Mouse (Mus musculus) kidney, embryonic 15.5 days (tissue): Measurements from ENCODE around the gene Prrc2b. TPM values are rescaled to one million over a fixed set of nuclear protein-coding genes. Genes with fewer than 3 reads are reported as not detected.

Experiments used
- ATAC-seq: fragments of 200-750 bp; cut with Nextera tagmentation; replicated peaks from 2 replicates; pipeline ENCODE4 v1.8.0; 2017; ENCODE audit warnings: moderate TSS enrichment; ENCODE audit not compliant: low FRiP score
- H3K27ac ChIP-seq: fragments of 300-500 bp; sonication (generic); 2 replicates; pipeline ENCODE4 v1.5.1; 2015; ENCODE audit warnings: mild to moderate bottlenecking, inconsistent platforms
- H3K27me3 ChIP-seq: fragments of 300-500 bp; sonication (generic); 2 replicates; pipeline ENCODE4 v1.6.1; 2015; ENCODE audit warnings: inconsistent platforms
- H3K36me3 ChIP-seq: fragments of 300-500 bp; sonication (generic); 2 replicates; pipeline ENCODE4 v1.6.1; 2015; ENCODE audit warnings: inconsistent platforms
- H3K4me1 ChIP-seq: fragments of 300-500 bp; sonication (generic); 2 replicates; pipeline ENCODE4 v1.6.1; 2015; ENCODE audit warnings: inconsistent platforms
- H3K4me2 ChIP-seq: fragments of 300-500 bp; sonication (generic); 2 replicates; pipeline ENCODE4 v1.6.1; 2015; ENCODE audit warnings: moderate library complexity, mild to moderate bottlenecking, inconsistent platforms
- H3K4me3 ChIP-seq: fragments of 300-500 bp; sonication (generic); replicated peaks from 2 replicates; pipeline ENCODE4 v1.5.1; 2015; ENCODE audit warnings: mild to moderate bottlenecking, inconsistent platforms
- H3K9ac ChIP-seq: fragments of 300-500 bp; sonication (generic); 2 replicates; pipeline ENCODE4 v1.6.1; 2015; ENCODE audit warnings: mild to moderate bottlenecking, inconsistent platforms
- H3K9me3 ChIP-seq: fragments of 300-500 bp; sonication (generic); replicated peaks from 2 replicates; pipeline ENCODE4 v1.6.1; 2016; ENCODE audit warnings: inconsistent platforms
- WGBS: fragments of 180-500 bp; shearing (Covaris S2); methylation state at CpG from one replicate; pipeline ENCODE4 v1.1.7; 2015; ENCODE audit warnings: mixed read lengths; 5-methylcytosine and 5-hydroxymethylcytosine counted together
- polyA plus RNA-seq: library from polyadenylated mRNA; unstranded; fragments of >200 nt; fragmentation: Nextera tagmentation; extraction: Ambion mirVana; gene quantifications from 2 replicates; pipeline ENCODE4 v1.2.1, GENCODE M21; 2015

The Prrc2b gene
- polyA plus RNA-seq, 1 experiment from 2014 or later: 49.2 TPM

- no peak for ATAC-seq
- 0 out of 2 replicates have a peak, but pooled peaks cover under 1% of the 10 kb centered on the region for H3K36me3 ChIP-seq
- H3K4me2 ChIP-seq: peak overlapping the region; percentile 69
- peak overlapping the region; percentile 87 for H3K4me3 ChIP-seq
- peaks cover 80% of the 10 kb centered on the region for H3K4me1 ChIP-seq
- no peaks in the 10 kb centered on the region for H3K27me3 ChIP-seq
- 24% methylated on average over 9 of the region's 9 CpGs for WGBS
- H3K9ac ChIP-seq: 0 out of 2 replicates have a peak overlapping the region, but pooled peaks have one; percentile 99
- H3K27ac ChIP-seq: peak overlapping the region; percentile 99
- no peaks in the 10 kb centered on the region for H3K9me3 ChIP-seq
These were observed 3.6 kb downstream of the Prrc2b start for GRCm38 (mm10) chr2:32154334-32154997.

DNA sequence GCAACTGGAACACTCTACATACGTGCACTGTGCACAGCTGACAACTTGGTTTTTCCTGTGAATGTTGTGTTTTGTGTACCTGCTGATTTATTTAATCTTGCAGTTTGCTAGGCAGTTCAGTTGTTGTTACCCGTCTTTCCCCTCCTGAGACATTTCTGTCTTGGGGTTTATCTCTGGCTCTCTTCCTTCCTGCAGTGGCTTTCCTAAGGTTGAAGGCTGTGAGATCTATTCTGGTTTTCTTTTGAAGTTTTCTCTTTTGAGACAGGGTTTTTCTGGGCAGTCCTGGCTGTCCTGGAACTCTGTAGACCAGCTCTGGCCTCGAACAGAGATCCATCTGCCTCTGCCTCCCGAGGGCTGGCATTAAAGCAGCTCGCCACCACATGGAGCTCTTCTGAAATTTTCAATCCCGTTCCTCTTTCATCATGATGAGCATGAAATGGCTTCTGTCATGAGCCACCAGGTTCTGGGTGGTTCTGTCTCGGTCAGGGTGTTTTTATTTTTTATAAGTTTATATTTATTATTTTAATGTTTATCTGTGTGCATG, 4.2 kb downstream of the Prrc2b start:
- peak overlapping the region; percentile 99; the same call in 1 of the 2 replicates for H3K27ac ChIP-seq
- H3K9me3 ChIP-seq: no peaks in the 10 kb centered on the region
- H3K4me3 ChIP-seq: no peak overlapping the region
- WGBS: 56% methylated on average over 7 of the region's 7 CpGs
- H3K36me3 ChIP-seq: 0 out of 2 replicates have a peak, but pooled peaks cover 5% of the 10 kb centered on the region
- ATAC-seq: no peak
- peaks cover 85% of the 10 kb centered on the region for H3K4me1 ChIP-seq
- 0 out of 2 replicates have a peak overlapping the region, but pooled peaks have one; percentile 16 for H3K4me2 ChIP-seq
- H3K27me3 ChIP-seq: no peaks in the 10 kb centered on the region
- peak overlapping the region; percentile 0; the same call in 1 of the 2 replicates for H3K9ac ChIP-seq

GRCm38 (mm10) chr2:32155614-32156013, 4.7 kb downstream of the Prrc2b start:
- Histone ChIP-seq H3K27ac (no peak overlapping the region), H3K4me2 (0 out of 2 replicates have a peak overlapping the region, but pooled peaks have one; percentile 9), H3K4me1 (peaks cover 86% of the 10 kb centered on the region), H3K4me3 (no peak overlapping the region), H3K36me3 (0 out of 2 replicates have a peak, but pooled peaks cover 11% of the 10 kb centered on the region), H3K27me3 (no peaks in the 10 kb centered on the region), H3K9me3 (no peaks in the 10 kb centered on the region), H3K9ac (no peak overlapping the region)
- no peak for ATAC-seq
- 64% methylated on average over 6 of the region's 6 CpGs for WGBS

DNA sequence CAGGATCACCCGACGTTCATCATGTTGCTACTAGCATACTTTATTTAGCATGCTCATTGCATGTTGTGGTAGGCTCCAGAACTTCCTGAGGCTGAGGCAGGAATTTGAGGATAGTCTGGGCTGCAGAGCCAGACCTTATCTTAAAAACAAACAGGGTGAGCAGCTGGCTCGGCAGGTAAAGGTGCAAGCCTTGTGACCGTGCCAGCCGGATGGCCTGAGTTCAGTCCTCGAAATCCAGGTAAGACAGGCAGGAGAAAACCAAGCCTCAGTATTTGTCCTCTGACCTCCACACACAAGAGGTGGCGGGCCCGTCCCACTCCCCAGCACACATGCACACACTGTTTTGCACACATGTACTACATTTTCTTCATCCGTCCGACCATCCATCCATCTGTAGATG, 5.8 kb downstream of the Prrc2b start:
- peaks cover 12% of the 10 kb centered on the region; the same call in 1 of the 2 replicates for H3K36me3 ChIP-seq
- H3K9ac ChIP-seq: no peak overlapping the region
- no peaks in the 10 kb centered on the region for H3K9me3 ChIP-seq
- H3K27me3 ChIP-seq: no peaks in the 10 kb centered on the region
- no peak overlapping the region for H3K4me3 ChIP-seq
- peaks cover 84% of the 10 kb centered on the region for H3K4me1 ChIP-seq
- no peak for ATAC-seq
- H3K27ac ChIP-seq: peak overlapping the region; percentile 28
- H3K4me2 ChIP-seq: no peak overlapping the region
- 63% methylated on average over 10 of the region's 10 CpGs for WGBS

DNA sequence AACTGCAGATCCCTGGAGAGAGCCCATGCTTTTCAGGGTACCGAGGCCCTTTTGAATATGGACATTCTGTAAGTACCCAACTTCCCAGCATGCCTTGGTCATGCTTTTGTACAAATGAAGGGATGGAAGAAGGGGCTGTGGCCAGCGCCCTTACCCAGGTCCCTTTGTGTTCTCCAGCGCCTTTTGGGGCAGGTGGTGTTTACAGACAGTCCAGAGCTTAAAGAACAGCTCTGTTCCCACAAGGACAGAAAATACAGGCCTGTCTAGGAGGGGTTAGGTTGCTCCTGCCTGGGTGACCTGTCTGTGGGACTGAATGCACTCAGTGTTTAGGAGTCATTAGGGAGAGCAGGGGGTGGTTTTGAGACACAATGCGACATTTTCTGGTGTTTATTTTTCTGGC, 6.4 kb downstream of the Prrc2b start:
- H3K9me3 ChIP-seq: no peaks in the 10 kb centered on the region
- no peak for ATAC-seq
- WGBS: 41% methylated on average over 4 of the region's 4 CpGs
- peaks cover 81% of the 10 kb centered on the region for H3K4me1 ChIP-seq
- no peaks in the 10 kb centered on the region for H3K27me3 ChIP-seq
- H3K4me2 ChIP-seq: no peak overlapping the region
- no peak overlapping the region for H3K4me3 ChIP-seq
- peaks cover 19% of the 10 kb centered on the region; the same call in 1 of the 2 replicates for H3K36me3 ChIP-seq
- H3K9ac ChIP-seq: no peak overlapping the region
- H3K27ac ChIP-seq: peak overlapping the region; percentile 28

DNA sequence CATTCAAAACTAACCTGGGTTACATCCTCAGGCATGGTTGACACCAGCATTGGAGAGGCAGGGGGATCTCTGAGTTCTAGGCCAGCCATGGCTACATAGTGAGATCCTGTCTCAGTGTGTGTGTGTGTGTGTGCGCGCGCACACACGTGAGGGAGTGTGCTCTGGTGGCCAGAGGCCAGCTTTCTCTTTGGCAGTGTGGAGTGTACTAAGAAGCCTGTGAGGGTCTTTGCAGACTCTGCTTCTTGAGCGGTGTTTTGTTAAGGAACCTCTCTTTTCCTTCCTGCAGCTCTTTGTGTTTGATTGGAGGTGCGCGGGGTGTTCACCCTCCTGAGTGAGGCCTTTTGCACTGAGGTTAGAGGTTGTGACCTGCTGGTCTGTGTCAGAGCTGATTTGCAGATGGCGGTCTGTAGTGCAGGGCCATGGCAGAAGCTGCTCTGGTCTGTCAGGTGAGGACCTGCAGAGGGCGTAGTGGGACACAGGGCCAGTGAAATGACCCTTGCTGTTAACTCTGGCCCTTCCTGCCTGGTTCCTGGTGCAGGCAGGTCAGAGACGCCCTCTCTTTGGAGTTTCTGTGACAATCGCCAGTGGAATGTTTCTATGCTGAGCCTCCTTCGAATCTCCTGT, 7.8 kb downstream of the Prrc2b start:
- Histone ChIP-seq H3K4me1 (peaks cover 75% of the 10 kb centered on the region), H3K9me3 (no peaks in the 10 kb centered on the region), H3K9ac (no peak overlapping the region), H3K4me2 (no peak overlapping the region), H3K27me3 (no peaks in the 10 kb centered on the region), H3K4me3 (no peak overlapping the region), H3K36me3 (peaks cover 19% of the 10 kb centered on the region; the same call in 1 of the 2 replicates), H3K27ac (no peak overlapping the region)
- no peak for ATAC-seq
- WGBS: 71% methylated on average over 12 of the region's 12 CpGs

GRCm38 (mm10) chr2:32160525-32160924, 9.6 kb downstream of the Prrc2b start:
- ATAC-seq: no peak
- H3K36me3 ChIP-seq: peaks cover 19% of the 10 kb centered on the region; the same call in 1 of the 2 replicates
- no peaks in the 10 kb centered on the region for H3K27me3 ChIP-seq
- no peak overlapping the region for H3K4me2 ChIP-seq
- 87% methylated on average over 3 of the region's 3 CpGs for WGBS
- no peak overlapping the region for H3K4me3 ChIP-seq
- H3K9ac ChIP-seq: no peak overlapping the region
- H3K27ac ChIP-seq: no peak overlapping the region
- H3K4me1 ChIP-seq: peaks cover 74% of the 10 kb centered on the region
- H3K9me3 ChIP-seq: no peaks in the 10 kb centered on the region

GRCm38 (mm10) chr2:32160967-32161366, 10.1 kb downstream of the Prrc2b start:
- H3K27me3 ChIP-seq: no peaks in the 10 kb centered on the region
- 74% methylated on average over 5 of the region's 5 CpGs for WGBS
- H3K4me1 ChIP-seq: peaks cover 72% of the 10 kb centered on the region
- no peak for ATAC-seq
- H3K9ac ChIP-seq: no peak overlapping the region
- peaks cover 19% of the 10 kb centered on the region; the same call in 1 of the 2 replicates for H3K36me3 ChIP-seq
- H3K4me2 ChIP-seq: no peak overlapping the region
- H3K4me3 ChIP-seq: no peak overlapping the region
- no peak overlapping the region for H3K27ac ChIP-seq
- H3K9me3 ChIP-seq: no peaks in the 10 kb centered on the region

- H3K27ac ChIP-seq: no peak overlapping the region
- WGBS: 92% methylated on average over 8 of the region's 8 CpGs
- ATAC-seq: no peak
- no peak overlapping the region for H3K4me2 ChIP-seq
- H3K27me3 ChIP-seq: no peaks in the 10 kb centered on the region
- H3K4me3 ChIP-seq: no peak overlapping the region
- peaks cover 72% of the 10 kb centered on the region for H3K4me1 ChIP-seq
- peaks cover 19% of the 10 kb centered on the region; the same call in 1 of the 2 replicates for H3K36me3 ChIP-seq
- no peaks in the 10 kb centered on the region for H3K9me3 ChIP-seq
- no peak overlapping the region for H3K9ac ChIP-seq
These were observed 11.2 kb downstream of the Prrc2b start for GRCm38 (mm10) chr2:32162102-32162501.

GRCm38 (mm10) chr2:32162646-32163045, 11.8 kb downstream of the Prrc2b start:
- Histone ChIP-seq H3K9ac (no peak overlapping the region), H3K4me2 (no peak overlapping the region), H3K4me3 (no peak overlapping the region), H3K27ac (no peak overlapping the region), H3K9me3 (no peaks in the 10 kb centered on the region), H3K4me1 (peaks cover 72% of the 10 kb centered on the region), H3K36me3 (peaks cover 19% of the 10 kb centered on the region; the same call in 1 of the 2 replicates), H3K27me3 (no peaks in the 10 kb centered on the region)
- 73% methylated on average over 4 of the region's 4 CpGs for WGBS
- ATAC-seq: no peak

DNA sequence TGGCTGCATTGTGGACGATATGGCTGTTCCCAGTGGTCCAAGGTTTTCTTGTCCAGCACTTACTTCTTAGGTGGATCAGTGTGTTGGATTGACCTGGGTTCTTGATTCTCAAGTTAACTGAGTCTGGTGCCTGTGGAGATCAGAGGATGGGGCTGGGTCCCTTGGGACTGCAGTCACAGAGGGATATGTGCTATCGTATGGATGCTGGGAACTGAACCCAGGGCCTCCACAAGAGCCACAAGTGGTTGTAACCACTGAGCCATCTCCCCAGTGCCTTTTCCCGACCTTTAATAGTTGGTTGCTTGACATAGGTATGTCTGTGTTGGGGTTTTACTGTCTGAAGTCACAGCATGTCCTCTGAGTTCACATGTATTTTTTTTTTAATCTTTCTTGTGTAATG, 12.2 kb downstream of the Prrc2b start:
- Histone ChIP-seq H3K27ac (no peak overlapping the region), H3K36me3 (peaks cover 19% of the 10 kb centered on the region; the same call in 1 of the 2 replicates), H3K4me2 (no peak overlapping the region), H3K4me3 (no peak overlapping the region), H3K9ac (no peak overlapping the region), H3K27me3 (no peaks in the 10 kb centered on the region), H3K4me1 (peaks cover 71% of the 10 kb centered on the region), H3K9me3 (no peaks in the 10 kb centered on the region)
- no peak for ATAC-seq
- 90% methylated on average over 3 of the region's 3 CpGs for WGBS

GRCm38 (mm10) chr2:32164503-32164902, 13.6 kb downstream of the Prrc2b start:
- Histone ChIP-seq H3K4me3 (no peak overlapping the region), H3K9me3 (no peaks in the 10 kb centered on the region), H3K27ac (peak overlapping the region; percentile 24), H3K36me3 (peaks cover 21% of the 10 kb centered on the region; the same call in 1 of the 2 replicates), H3K9ac (no peak overlapping the region), H3K4me2 (no peak overlapping the region), H3K4me1 (peaks cover 67% of the 10 kb centered on the region), H3K27me3 (no peaks in the 10 kb centered on the region)
- WGBS: 70% methylated on average over 12 of the region's 12 CpGs
- no peak for ATAC-seq
